Mouse (Mus musculus) kidney, postnatal 36 days (tissue): Measurements from ENCODE around the gene Ccdc146.

Experiments
- DNase-seq, 2 experiments: peaks; one replicate each; pipeline ENCODE4 v3.0.0; 2021 to 2022; ENCODE audit warnings: mixed read lengths in 2 of 2

Ccdc146 gene

GRCm38 (mm10) chr5:21263202-21264055 lies 161.0 kb downstream of the Ccdc146 start:
- DNase-seq: no peak

GRCm38 (mm10) chr5:21261202-21261844 lies 163.2 kb downstream of the Ccdc146 start:
- peak in 1 of 2 experiments; percentile 10 for DNase-seq

GRCm38 (mm10) chr5:21260746-21261145 lies 163.7 kb downstream of the Ccdc146 start:
- DNase-seq: no peak

GRCm38 (mm10) chr5:21257806-21258205 lies 166.7 kb downstream of the Ccdc146 start:
- no peak for DNase-seq

- DNase-seq: no peak
These were observed 167.4 kb downstream of the Ccdc146 start for GRCm38 (mm10) chr5:21257126-21257525.

- DNase-seq: no peak
These were observed 168.8 kb downstream of the Ccdc146 start for GRCm38 (mm10) chr5:21255551-21256132.

GRCm38 (mm10) chr5:21254731-21255525 lies 169.5 kb downstream of the Ccdc146 start:
- no peak for DNase-seq

GRCm38 (mm10) chr5:21248834-21249233 lies 175.6 kb downstream of the Ccdc146 start:
- DNase-seq: no peak

GRCm38 (mm10) chr5:21247916-21248315 lies 176.6 kb downstream of the Ccdc146 start:
- DNase-seq: no peak

- DNase-seq: no peak
These were observed 177.7 kb downstream of the Ccdc146 start for GRCm38 (mm10) chr5:21246794-21247193.

GRCm38 (mm10) chr5:21245241-21245640 lies 179.2 kb downstream of the Ccdc146 start:
- no peak for DNase-seq

GRCm38 (mm10) chr5:21244575-21244974 lies 179.9 kb downstream of the Ccdc146 start:
- no peak for DNase-seq
